Mouse (Mus musculus): ENCODE measurements at regions not wholly inside any gene's neighbourhood (a gene's known extent, or its start where the extent isn't known, plus 50 kb on each side); places are given as distances from the start of the nearest gene placed in this dataset.
A peak's percentile ranks its signal among the peaks of the same experiment; 100 is the strongest.

DNA sequence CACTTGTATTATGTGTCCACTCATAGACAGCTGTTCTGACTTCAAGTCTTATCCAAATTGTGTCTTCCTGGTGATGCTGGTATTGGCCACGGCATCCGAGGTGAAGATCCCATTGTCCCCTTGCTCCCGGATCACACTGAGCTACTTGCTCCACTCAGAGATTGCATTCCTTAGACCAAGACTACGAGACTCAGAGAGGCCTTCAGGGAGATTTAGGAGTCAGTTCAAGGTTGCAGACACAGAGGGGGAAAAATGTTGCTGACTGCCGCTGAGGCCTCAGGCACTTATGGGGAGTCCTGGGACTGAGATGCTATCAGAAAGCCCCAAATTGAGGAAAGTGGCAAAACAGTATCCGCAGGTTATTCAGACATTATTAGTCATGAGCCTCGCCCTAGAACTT is 183.9 kb downstream of the Ly86 start:
- no peak for DNase-seq (ENCODE audit: low spot score)

DNA sequence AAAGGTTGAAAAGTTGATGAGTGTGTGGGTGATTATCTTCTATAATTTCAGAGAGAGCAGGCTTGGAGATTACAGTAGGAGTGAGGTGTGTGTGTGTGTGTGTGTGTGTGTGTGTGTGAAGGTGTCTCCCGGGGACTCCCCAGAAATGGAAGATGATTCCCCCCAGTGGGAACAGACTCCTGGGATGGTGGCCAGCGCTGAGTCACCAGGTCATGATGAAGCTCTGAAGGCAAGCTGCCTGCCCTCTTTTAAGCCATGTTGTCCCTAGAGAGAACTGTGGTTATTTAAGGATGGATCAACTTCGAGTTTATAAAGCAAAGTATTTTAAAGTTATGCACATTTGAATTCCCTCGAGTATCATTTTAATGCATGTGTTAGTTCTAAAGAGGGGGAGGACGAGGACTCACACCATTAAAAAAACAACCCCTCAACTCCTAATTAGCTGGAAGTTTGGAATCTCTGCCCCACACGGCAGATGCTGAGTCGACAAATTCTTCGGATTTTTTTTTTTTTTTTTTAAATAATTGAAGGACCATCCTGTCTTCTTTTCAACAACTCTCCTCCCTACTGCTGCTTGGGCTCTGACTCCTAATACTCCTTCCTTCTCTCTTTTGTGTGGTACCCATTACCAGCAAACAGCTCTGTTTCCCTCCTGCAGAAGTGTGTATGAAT is 186.6 kb downstream of the Ly86 start:
- DNase-seq (ENCODE audit: low spot score) = no peak

DNA sequence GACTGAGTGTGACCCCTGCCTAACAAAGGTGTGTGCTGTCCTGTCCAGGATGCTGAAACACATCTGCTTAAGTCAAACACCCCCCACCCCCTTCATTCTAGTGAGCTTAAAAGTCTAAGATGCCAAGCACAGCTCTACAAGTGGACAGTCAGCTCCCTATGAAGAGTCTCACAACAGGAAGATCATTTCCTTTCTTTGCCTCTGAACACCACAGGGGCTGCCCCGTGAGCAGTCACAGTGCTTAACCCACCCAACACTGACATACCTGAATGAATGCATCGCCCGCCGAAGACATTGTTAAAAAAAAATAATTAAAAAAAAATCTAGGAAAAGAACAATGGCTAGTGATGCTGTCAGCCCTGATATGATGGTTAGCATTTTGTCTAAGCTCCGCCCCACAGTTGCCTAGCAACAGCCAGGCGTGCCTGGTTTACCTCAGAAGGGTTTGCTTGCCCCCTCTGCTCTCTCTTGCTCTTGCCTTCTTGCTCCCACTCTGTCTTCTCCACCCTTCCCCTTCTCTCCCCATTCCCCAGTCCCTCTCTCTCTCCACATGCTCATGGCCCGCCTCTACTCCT is 187.7 kb downstream of the Ly86 start:
- DNase-seq (ENCODE audit: low spot score) = no peak

DNA sequence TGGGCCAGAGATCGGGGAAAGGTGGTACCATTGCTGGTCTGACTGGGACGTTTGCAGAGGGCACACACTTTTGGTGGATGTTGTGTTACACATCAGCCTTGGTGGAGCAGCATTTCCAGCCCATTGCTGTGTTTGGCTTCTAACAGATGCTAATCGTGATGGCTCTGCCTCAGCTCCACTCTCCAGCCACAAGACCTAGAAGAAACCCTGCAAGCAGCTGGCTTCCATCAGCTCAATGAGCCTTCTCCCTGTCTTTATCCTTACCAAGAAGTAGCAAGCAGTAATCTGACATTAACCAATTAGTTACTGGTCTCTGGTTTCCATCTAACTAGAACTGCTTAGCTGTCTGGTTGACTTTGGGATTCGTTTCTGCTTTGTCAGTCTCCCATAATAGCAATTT is 188.8 kb downstream of the Ly86 start:
- no peak for DNase-seq (ENCODE audit: low spot score)

DNA sequence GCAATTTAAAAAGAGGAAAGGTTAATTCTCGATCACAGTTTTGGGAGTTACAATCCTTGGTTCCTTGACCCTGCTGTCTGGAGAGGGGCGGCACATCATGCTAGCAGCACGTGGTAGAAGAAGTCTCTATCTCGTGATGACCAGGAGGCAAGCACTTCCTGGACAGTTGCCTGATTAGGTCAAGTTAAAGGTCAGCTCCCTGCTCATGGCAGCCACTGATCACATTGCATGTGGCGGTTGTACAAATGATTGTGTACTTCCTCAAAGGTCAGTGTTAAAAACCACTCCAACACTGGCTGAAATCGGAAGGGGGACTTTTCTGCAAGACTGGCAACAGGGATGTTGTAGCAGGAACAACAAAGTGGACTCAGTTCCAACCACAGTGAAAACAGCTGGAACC is 192.3 kb downstream of the Ly86 start:
- no peak for DNase-seq (ENCODE audit: low spot score)

DNA sequence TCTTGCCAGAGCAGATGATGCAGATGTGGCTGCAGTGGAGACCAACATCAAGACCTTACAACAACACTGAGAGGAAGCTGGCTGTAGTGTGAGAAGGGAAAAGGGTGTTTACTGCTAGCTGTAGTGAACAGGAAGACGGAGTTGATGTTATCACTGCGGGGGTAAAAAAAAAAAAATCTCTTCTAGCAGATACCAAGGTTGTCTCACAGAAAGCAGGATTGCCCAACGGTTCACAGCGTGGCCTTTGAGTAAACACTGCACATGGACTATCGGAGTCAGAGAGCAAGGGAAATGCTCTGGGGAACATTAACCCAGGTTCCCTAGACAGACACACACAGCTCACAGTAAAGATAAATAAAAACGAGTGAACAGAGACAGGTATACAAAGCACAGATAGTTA is 192.8 kb downstream of the Ly86 start:
- DNase-seq (ENCODE audit: low spot score) = no peak

DNA sequence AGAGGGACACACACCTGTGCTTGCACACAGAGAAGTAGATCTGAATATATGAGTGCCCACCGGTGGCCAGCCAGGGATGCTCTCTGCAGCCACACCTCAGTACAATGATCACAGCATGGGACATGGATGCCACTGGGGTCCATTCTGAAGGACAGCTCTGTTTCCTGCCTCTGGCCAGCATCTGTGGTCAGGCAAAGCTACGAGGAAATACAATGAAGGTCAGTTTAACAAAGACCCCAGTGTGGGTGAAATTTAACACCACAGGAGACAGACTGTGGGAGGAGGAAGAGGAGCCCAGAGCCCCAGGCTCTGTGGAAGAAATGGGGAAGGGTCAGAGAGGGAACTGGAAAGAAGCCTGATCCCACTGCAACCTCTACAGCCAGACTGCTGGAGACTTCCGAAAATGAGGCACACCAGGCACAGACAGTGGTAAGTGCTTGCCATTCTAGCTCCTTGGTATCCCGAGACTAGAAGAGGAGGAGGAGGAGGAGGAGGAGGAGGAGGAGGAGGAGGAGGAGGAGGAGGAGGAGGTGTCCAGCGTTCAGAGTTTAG is 196.0 kb downstream of the Ly86 start:
- no peak for DNase-seq (ENCODE audit: low spot score)

DNA sequence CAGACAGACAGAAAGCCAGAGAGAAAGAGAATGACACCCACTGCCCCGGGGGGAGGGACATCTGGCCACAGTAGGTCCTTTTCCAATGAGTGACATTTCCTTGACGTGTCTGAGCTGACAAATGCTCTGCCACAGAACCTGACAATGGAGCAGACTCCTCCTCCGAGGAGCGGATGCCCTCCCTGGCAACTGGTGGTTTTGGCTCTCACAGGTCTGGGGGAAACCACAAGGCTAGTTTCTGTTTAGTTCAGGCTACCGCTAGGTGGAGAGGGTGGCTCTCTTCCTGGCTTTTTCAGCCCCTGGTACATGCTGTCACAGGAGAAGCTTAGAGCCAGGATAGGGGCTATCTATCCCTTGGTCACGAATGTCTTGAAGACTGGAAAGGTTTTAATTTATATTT is 196.7 kb downstream of the Ly86 start:
- DNase-seq (ENCODE audit: low spot score) = peak; percentile 68

DNA sequence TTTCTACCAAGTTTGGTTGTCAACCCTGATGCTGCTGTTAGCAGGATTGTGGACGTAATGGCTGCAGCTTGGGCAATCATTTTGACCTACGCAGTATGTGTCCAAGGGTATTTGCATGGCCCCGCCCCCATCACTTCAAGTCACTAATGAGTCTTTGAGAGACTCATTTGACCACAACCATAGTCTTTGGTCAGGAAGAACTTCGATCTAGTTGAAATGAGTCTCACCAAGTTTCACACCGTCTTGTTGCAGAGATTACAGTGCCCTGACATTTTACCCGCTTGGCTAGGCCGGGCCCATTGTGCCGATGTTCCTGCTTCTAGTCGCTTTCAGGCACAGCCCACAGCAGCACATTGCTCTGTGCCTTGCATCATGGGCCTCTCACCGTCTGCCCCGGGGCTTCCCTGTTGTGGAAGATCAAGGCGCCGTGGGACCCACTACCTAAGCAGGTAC is 197.8 kb downstream of the Ly86 start:
- no peak for DNase-seq (ENCODE audit: low spot score)

DNA sequence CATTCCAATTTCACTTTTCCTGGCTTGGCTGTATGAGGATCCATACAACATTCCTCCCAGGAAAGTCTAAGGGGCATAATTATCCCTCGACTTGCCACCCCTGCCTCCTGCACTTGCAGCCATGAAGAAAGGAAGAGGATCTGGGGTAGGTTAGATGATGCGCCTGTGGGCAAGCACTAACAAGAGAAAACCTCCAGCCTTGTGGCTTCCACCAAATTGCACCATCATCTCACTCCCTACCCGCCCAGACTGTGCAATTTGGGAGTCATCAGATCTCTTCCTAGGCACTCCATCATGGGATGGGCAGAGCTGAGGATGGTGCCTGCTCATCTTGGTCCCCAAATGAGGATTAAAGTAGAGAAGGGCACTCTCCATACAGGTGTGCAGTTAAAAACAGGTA is 198.8 kb downstream of the Ly86 start:
- no peak for DNase-seq (ENCODE audit: low spot score)

DNA sequence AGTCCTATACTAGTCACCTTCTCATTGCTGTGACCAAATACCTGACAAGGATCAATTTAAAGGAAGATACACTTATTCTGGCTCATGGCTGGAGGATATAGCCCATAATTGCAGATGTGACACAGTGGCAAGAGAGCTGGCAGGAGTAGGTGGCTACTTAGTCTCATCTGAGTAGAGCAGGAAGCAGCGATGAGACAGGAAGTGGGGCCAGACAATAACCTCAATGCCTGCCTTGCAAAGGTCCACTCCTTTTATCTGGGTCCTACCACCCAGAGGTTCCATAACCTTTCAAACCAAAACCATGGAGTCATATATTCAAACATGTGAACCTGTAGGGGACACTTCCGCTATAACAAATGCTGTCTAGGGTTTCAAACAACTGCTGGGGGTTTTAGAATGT is 199.7 kb downstream of the Ly86 start:
- DNase-seq (ENCODE audit: low spot score) = no peak

DNA sequence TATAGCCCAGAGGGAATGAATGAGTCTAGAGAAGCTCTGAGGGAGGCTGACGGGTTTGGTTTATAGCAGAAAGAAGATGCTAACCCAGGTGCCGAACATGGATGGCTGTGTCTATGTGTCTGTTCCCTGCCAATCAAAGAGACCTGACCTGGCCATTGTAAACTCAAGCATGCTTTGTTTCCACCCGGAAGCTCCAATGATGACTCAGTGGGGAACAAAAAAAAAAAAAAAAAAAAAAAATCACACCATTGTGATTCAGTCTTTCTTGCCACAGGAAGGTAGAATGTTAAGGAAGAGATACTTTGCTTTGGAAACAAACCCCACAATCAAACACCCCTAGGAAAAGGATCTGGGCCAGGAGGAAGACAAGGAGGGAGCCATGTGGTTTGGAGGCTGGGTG is 201.5 kb downstream of the Ly86 start:
- no peak for DNase-seq (ENCODE audit: low spot score)

DNA sequence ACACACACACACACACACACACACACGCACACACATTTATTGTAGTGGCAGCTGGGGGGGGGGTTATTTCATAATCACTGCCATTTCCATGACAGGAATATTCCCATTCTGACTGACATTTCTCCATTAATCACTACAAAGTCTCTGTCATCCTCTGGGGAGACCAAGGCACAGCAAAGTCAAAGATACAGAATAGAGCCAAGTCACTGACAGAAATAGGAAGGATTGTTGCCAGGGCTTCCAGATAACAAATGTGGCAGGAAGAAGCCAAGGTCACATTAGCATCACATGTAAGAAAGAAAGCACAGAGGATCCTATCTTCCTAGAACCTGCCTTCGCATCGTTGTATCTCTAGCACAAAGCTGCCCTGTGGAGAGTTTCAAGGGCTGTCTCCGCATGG is 205.6 kb downstream of the Ly86 start:
- DNase-seq (ENCODE audit: low spot score) = no peak

DNA sequence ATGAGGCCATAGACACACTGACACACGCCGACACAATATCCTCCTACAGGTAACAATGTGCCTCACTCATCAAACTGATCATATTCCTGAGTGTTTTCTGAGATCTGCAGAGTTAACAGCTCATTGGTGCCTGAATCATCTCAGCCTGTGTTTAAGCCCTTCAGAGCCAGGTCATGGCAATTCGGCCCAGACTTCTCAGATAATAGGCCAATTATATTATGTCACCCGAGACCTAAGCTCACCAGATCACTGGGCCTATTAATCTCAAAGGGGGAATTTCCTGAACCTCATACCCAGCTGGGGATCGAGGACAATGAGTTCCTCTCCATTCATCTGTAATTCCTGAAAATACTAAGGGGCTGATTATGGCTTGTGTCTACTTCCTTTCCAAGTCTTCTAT is 208.4 kb downstream of the Ly86 start:
- no peak for DNase-seq (ENCODE audit: low spot score)

DNA sequence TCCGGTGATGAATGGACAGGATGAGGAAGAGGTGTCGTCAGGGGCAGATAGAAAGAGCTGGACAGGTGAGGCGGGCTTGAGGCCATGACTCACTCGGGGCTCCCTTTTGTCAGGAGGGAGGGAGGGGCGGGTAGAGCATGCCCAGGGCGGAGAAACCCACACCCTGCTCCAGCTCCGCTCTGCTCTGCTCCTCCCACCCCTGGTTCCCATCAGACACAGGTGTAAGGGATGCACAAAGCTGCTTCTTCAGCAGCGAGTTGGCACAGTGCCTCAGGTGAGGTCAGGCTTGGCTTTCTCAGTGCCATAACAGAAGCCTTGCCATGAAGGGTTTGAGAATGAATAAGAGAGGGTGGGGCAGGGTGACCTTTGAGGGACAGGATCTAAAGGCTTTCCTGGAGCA is 212.2 kb downstream of the Ly86 start:
- DNase-seq (ENCODE audit: low spot score) = peak; percentile 34

DNA sequence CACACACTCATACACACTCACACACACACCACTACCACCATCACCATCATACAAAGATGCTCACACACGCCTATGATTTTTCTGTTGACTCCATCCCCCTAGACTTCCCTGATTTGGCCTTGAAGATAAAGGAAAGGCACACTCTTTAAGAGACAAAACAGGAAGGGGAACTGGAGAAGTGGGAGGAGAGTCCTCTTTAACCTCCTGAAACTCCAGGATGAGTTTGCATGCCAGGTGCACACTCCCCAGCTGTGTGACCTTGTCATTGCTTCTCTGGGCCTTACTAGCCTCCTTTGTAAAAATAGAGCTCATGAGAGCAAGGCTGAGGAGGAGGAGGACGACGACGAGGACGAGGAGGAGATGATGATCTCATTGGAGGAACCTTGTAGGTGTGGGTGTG is 212.8 kb downstream of the Ly86 start:
- DNase-seq (ENCODE audit: low spot score) = no peak

DNA sequence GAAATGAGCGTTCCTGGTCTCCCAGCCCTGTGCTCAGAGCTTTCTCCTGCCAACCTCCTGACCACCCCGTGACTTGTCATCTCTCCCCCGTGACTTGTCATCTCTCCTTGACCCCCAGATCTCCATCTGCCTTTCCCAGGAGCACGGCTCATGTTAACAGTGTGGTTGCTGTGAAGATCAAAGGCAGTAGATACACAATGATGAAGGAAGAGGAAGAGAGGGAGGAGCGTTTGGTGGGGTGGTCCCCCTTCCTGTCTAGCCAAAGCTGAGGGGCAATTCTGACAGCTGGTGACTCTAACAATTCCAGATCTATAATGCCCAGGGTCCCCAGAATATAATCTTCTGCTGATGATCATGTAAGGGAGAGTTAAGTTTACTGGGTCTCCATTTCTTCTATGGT is 214.0 kb downstream of the Ly86 start:
- DNase-seq (ENCODE audit: low spot score) = no peak

DNA sequence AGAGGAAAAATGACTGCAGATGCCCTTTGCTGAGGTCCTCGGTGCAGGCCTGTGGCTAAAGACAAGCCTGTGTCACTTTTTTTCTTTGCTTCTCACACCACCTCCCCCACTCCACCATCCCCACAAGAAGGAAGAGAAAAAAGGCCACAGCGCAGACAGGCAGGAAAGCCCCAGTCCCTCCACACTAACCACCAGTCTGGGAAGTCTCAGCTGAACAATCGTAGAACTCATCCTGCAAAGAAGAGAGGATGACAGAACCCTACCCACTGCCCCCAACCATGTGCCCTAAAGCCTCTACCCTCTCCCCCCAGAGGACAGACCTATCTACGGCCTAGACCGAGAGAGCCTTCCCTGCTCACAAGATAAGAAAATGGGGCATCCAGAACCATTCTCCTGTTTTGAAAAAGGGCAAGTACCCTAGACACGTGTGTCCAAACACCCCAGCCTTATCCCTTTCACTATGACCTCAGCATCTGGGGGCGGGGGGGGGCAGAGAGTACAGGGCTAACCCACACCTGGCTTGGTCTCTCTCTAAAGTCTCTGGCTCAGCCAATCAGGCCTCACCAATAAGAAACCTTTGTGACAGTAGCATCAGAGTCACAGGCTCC is 214.8 kb downstream of the Ly86 start:
- no peak for DNase-seq (ENCODE audit: low spot score)

DNA sequence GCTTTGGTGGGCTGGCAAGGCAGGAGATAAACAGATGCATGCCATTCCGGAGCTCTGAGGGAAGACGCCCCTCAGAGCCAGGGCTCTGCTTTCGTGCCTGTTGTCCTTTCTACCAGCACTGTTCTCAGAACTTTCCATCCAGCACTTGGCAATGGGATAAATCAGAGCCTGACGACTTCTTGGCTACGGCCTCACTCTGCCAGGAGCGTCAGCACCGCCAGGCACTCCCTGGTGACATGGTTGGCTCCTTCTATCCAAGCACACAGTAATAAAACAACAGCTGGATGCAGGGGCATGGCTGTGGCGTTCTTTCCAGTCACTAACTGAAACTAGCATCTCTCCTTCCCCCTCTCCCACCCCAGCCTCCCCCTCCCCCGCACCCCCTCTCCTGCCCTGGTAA is 215.4 kb downstream of the Ly86 start:
- no peak for DNase-seq (ENCODE audit: low spot score)

DNA sequence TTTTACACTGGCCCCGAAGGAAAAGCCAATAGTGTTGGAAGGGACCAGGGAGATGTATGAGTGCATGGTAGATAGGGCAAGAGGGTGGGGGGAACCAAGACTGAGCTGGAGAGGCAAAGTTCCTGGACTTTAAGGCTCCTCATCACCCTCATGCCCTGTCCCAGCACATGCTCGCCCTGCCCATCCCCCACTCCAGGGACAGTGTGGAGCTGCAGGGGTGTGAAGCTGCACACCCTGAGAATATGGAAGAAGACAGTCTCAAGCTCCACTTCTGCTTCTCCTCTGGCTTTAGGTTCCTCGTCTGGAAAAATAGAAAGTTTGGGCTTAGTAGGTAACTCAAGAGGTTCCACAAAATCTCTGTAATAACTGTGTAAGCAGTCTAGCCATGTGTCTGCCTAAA is 215.8 kb downstream of the Ly86 start:
- DNase-seq (ENCODE audit: low spot score) = no peak

DNA sequence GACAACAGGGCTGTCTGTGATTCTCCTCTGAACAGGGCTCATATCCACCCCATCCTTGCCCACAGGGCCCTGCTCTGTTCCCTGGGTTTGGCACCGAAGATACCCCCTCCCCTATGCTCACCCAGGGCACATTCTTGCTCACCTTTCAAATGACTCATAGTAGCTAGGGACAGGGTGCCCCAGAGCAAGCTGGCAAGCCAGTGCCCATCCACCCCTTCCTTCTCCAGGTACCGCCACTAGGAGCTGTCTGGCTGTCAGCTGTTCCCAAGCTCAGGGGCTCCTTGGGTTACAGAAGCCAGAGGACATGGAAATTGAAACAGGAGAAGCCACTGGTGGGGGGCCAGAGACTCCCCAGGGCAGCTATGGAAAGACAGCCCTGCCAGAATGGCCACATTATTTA is 216.4 kb downstream of the Ly86 start:
- no peak for DNase-seq (ENCODE audit: low spot score)

DNA sequence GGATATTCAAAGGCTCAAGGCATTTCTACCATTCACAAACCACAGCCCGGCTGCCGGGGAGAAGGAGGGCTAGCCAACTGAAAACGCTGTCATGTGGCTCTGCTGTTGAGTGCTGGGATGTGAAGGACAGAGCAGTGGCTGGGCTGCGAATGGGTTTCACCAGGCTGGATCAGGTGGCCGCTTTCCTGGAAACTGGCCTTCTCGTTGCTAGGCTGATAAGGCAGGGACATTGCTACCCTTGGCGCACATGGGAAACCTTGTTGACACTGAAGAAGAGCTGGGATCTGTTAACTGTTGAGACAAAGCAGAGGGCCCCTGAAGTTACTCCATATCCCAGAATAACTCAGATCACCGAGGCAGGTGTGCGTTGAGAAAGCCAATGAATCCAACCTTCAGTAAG is 216.1 kb upstream of the Rreb1 start:
- DNase-seq (ENCODE audit: low spot score) = peak; percentile 74

DNA sequence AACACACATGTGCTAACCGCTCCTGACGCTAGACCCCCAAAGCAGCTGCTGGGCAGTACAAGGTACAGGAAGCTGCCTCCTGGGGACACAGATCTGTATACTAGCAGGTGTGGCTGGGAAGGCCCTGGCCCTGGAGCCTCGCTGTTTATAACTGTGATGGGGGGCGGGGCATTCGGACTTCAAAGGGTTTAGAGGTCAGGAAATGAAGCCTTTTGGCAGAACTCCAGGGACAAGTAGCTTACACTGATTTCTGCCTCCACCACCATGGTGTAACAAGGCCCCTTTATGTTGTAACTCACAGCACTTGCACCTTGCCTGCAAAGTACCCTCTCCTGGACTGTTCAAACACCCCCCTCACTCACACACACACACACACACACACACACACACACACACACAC is 215.5 kb upstream of the Rreb1 start:
- DNase-seq (ENCODE audit: low spot score) = peak; percentile 45

DNA sequence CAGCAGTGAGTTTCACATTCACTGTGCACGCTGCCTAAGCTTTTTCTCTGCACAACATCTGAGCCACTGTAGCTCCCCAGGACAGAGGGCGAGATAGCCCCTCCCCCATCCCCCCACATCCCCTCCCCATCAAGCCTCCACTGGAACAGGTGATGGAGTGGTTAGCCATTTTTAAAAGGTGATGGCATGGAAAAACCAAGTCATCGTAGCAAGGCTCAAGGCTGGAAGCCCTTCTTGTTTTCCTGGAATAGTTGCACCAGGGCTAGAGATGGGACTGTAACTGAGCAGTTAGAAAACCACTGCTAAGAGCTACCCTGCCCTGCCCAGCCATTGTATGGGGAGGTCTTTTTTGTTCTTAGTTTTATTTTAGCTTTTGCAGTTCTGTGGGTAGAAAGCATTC is 209.1 kb upstream of the Rreb1 start:
- DNase-seq (ENCODE audit: low spot score) = no peak

All from ovary, adult 18-20 months (tissue).